Mouse (Mus musculus): Measurements from ENCODE around the gene Dzip1. TPM values are rescaled to one million over a fixed set of nuclear protein-coding genes. Genes with fewer than 3 reads are reported as not detected.

Gene Dzip1
- 2.1 TPM for polyA plus RNA-seq (2015; fragmentation: Illumina TruSeq; extraction: RNeasy Lipid Tissue Mini Kit (QIAGEN cat#74804); ENCODE audit: insufficient read depth, low read depth, low replicate concordance)

DNA sequence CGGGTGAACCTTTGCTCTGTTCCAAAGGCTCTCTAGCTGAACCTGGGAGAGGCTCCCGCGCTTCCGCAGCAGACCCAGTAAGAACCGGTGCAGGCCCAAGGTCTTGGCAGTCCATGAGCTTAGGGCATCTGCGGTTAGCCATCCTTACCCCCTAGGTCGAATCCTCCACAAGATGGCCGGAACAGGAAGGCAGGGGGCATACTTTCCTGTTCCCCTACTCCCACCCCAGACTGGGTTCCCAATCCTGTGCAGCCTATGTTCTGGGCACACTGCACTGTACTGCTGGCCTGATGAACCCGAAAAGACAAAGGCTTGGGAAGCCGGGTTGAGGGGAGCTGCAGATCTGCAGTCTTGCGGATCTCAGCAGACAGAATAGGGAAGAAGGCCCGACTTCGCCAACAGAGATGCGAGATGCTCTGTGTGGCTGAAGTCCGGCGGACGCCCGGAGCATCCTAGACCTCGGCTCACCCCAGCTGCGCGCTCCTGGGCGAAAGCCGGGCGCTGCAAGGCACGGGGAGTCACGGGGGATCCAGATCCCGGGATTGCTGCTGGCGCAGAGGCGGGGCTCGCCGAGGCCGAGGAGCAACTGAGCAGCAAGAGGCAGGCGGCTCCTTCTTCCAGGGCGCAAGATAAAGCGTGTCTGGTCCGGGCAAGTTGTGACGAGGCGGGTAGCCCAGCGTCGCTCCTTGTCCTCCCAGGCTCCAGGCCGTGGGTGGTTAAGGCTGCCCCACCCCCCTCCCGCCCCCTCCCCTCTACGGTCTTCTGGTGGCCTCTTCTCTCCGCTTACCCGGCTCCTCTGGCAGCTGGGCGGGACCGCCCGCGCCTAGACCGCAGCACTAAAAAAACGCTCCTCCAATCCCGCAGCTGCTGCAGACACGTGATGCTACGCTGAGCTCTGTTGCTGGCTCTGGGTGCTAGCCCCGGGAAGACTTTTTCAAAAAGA is at the start of gene Dzip1:
Gene Dzip1 (minus strand): TSS at position 788 of the 943 bp plus-strand sequence.

GRCm38 (mm10) chr14:118937533-118938492 is 12.6 kb upstream of the Dzip1 start, which contains the start of gene Dnajc3:
Gene Dnajc3, plus strand, starts transcription at chr14:118937976.

Other genes with a start within 250 kb of the Dzip1 start
- gene Abcc4, start 219.2 kb downstream of the Dzip1 start, polyA plus RNA-seq (2015; fragmentation: Illumina TruSeq; extraction: RNeasy Lipid Tissue Mini Kit (QIAGEN cat#74804); ENCODE audit: insufficient read depth, low read depth, low replicate concordance), result 2.3 TPM
- gene Cldn10, start 137.6 kb downstream of the Dzip1 start, polyA plus RNA-seq (2015; fragmentation: Illumina TruSeq; extraction: RNeasy Lipid Tissue Mini Kit (QIAGEN cat#74804); ENCODE audit: insufficient read depth, low read depth, low replicate concordance), result 9.5 TPM
- 36.5 TPM for gene Dnajc3, start 12.5 kb upstream of the Dzip1 start, polyA plus RNA-seq (2015; fragmentation: Illumina TruSeq; extraction: RNeasy Lipid Tissue Mini Kit (QIAGEN cat#74804); ENCODE audit: insufficient read depth, low read depth, low replicate concordance)
- 3.2 TPM for gene Uggt2, start 174.0 kb upstream of the Dzip1 start, polyA plus RNA-seq (2015; fragmentation: Illumina TruSeq; extraction: RNeasy Lipid Tissue Mini Kit (QIAGEN cat#74804); ENCODE audit: insufficient read depth, low read depth, low replicate concordance)
- not detected for gene Hs6st3, start 212.9 kb upstream of the Dzip1 start, polyA plus RNA-seq (2015; fragmentation: Illumina TruSeq; extraction: RNeasy Lipid Tissue Mini Kit (QIAGEN cat#74804); ENCODE audit: insufficient read depth, low read depth, low replicate concordance)

Data from pancreas, adult 10 weeks (tissue).